Mouse (Mus musculus): ENCODE data around the gene Il10rb.

DNA sequence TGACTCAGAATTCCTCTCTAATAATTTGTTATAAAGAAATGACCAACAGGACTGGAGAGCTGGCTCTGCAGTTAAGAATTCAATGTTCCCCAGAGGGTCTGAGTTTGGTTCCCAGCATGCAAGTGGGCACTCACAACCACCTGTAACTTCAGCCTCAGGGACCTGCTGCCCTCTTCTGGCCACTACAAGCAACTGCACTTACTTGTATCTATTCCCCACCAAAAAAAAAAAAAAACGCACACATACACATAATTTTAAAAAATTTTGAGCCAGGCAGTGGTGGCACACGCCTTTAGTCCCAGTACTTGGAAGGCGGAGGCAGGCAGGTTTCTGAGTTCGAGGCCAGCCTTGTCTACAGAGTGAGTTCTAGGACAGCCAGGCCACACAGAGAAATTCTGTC is 15.9 kb upstream of the Il10rb start:
- no peak for TF ChIP-seq EP300 (IDR thresholded peaks at IDR 0.05; ENCODE audit: low read length)
- peak; percentile 43 to 69 for TF ChIP-seq CTCF (conservative IDR thresholded peaks at IDR 0.05 in 1 of 2, IDR thresholded peaks at IDR 0.05 in 1 of 2; ENCODE audit: low read depth in 2 of 2, low read length in 2 of 2)
- TF ChIP-seq ETS1 (conservative IDR thresholded peaks at IDR 0.05; ENCODE audit: low read depth, low read length): no peak
- TF ChIP-seq POLR2A (IDR thresholded peaks at IDR 0.05; ENCODE audit: low read depth, low read length): no peak
- TF ChIP-seq POLR2AphosphoS2 (IDR thresholded peaks at IDR 0.05; ENCODE audit: low read depth, low read length): no peak
- TF ChIP-seq JUND (conservative IDR thresholded peaks at IDR 0.05; ENCODE audit: low read depth, low read length): no peak
- no peak for TF ChIP-seq TBP (conservative IDR thresholded peaks at IDR 0.05; ENCODE audit: low read depth, low read length)
- TF ChIP-seq MAFK (IDR thresholded peaks at IDR 0.05; ENCODE audit: insufficient replicate concordance, low read length): peak; percentile 36; the same call in 1 of the 2 replicates
- 0 out of 2 replicates have a peak, but pooled peaks have one; percentile 14 for TF ChIP-seq MEF2A (IDR thresholded peaks at IDR 0.05; ENCODE audit: borderline replicate concordance, low read depth, low read length)
- TF ChIP-seq RAD21 (IDR thresholded peaks at IDR 0.05; ENCODE audit: low read depth, low read length): peak; percentile 59
- TF ChIP-seq MAX (IDR thresholded peaks at IDR 0.05; ENCODE audit: low read length): no peak

All from CH12.LX (cell line).